ENCODE assay signal across 12 mouse cellular contexts in genomic region chr2:38471745-38472144, GRCm38 (mm10). TPM values are rescaled to one million over a fixed set of nuclear protein-coding genes. Genes with fewer than 3 reads are reported as not detected.
DNase-seq lines count a peak whose midpoint lies in the region; ATAC-seq and TF ChIP-seq lines count a peak whose summit lies in the region.
"Had no signal": no experiment of that assay in that cellular context is flagged by ENCODE, and none has a peak within 500 bp of the region (broad histone marks: within the 10 kb centered on the region; RNA-seq: fewer than 3 reads in every experiment).

No protein-coding gene starts in this region.

- H3K9me3 ChIP-seq in megakaryocyte, embryonic 14.5 days: 0 out of 2 replicates have a peak, but pooled peaks cover 9% of the 10 kb centered on the region
- H3K9me3 ChIP-seq in midbrain, embryonic 15.5 days: no peaks in the 10 kb centered on the region
- H3K9me3 ChIP-seq: forebrain, embryonic 13.5 days had no signal

- 77% methylated on average over 5 of the region's 5 CpGs for WGBS in kidney, adult 2 months
- 89% methylated on average over 5 of the region's 5 CpGs for WGBS in midbrain, embryonic 15.5 days

- H3K36me3 ChIP-seq in megakaryocyte, embryonic 14.5 days (replicated peaks; ENCODE audit: low read length): no peaks in the 10 kb centered on the region
- no peaks in the 10 kb centered on the region for H3K36me3 ChIP-seq in kidney, adult 2 months (ENCODE audit: control insufficient read depth, insufficient read depth, low read length)
- no peaks in the 10 kb centered on the region for H3K36me3 ChIP-seq in midbrain, embryonic 15.5 days (replicated peaks)

- peak overlapping the region; percentile 42 for H3K4me3 ChIP-seq in megakaryocyte, embryonic 14.5 days (replicated peaks)
- no peak overlapping the region for H3K4me3 ChIP-seq in kidney, adult 2 months (ENCODE audit: insufficient read depth, low read depth, low read length)
- H3K4me3 ChIP-seq in midbrain, embryonic 15.5 days: no peak overlapping the region
- H3K4me3 ChIP-seq: forebrain, embryonic 13.5 days had no signal

- peaks cover 28% of the 10 kb centered on the region for H3K4me1 ChIP-seq in megakaryocyte, embryonic 14.5 days
- no peaks in the 10 kb centered on the region for H3K4me1 ChIP-seq in kidney, adult 2 months (ENCODE audit: control insufficient read depth, insufficient read depth, low read length)
- no peaks in the 10 kb centered on the region for H3K4me1 ChIP-seq in midbrain, embryonic 15.5 days
- H3K4me1 ChIP-seq: forebrain, embryonic 13.5 days had no signal

- no peak for TF ChIP-seq POLR2A in kidney, adult 2 months (IDR thresholded peaks at IDR 0.05; ENCODE audit: low read depth, low read length)

- no peak for ATAC-seq in midbrain, embryonic 15.5 days (replicated peaks)
- ATAC-seq: forebrain, embryonic 13.5 days; hindbrain, embryonic 16.5 days had no signal

- H3K27me3 ChIP-seq in megakaryocyte, embryonic 14.5 days (replicated peaks): peaks cover 52% of the 10 kb centered on the region
- H3K27me3 ChIP-seq in kidney, adult 2 months (replicated peaks; ENCODE audit: control insufficient read depth, insufficient read depth, low read length): no peaks in the 10 kb centered on the region
- no peaks in the 10 kb centered on the region for H3K27me3 ChIP-seq in midbrain, embryonic 15.5 days (replicated peaks)
- H3K27me3 ChIP-seq: forebrain, embryonic 13.5 days had no signal

- DNase-seq in urinary bladder, postnatal 36 days (ENCODE audit: low spot score in 2 of 2): peak; percentile 12 to 14
- no peak for DNase-seq in urinary bladder, adult 2 months (ENCODE audit: low spot score)
- DNase-seq in c-Kit-positive CD71-positive TER-119-negative erythroid progenitor cells, embryonic 14.5 days (ENCODE audit: low read depth): peak; percentile 21
- no peak for DNase-seq in neural tube, embryonic 10.5 days (ENCODE audit: extremely low spot score, low spot score)
- no peak for DNase-seq in kidney, adult 2 months
- DNase-seq in right cerebral cortex, postnatal 14 days: no peak
- DNase-seq: heart, adult 18-20 months; lung, adult 18-20 months had no signal

- no peak overlapping the region for H3K4me2 ChIP-seq in midbrain, embryonic 15.5 days
- H3K4me2 ChIP-seq: forebrain, embryonic 13.5 days had no signal

- TF ChIP-seq CTCF in kidney, adult 2 months (conservative IDR thresholded peaks at IDR 0.05; ENCODE audit: insufficient read depth, insufficient read length, low read depth, low read length): no peak

- no peak overlapping the region for H3K9ac ChIP-seq in midbrain, embryonic 15.5 days
- H3K9ac ChIP-seq: forebrain, embryonic 13.5 days had no signal

- H3K27ac ChIP-seq in kidney, adult 2 months (ENCODE audit: insufficient read depth, low read depth, low read length): no peak overlapping the region
- no peak overlapping the region for H3K27ac ChIP-seq in midbrain, embryonic 15.5 days
- H3K27ac ChIP-seq: forebrain, embryonic 13.5 days had no signal

RNA-seq across cellular contexts. Expression of gene Nek6, which starts 39.7 kb away (rescaled TPM):
- polyA plus RNA-seq in urinary bladder, adult 2 months (2012; rRNA removed): 18.9 and 20.2 TPM in 2 replicates
- polyA plus RNA-seq in megakaryocyte, embryonic 14.5 days (2012; ENCODE audit: insufficient read depth, low replicate concordance): 4.4 and 7.3 TPM in 2 replicates
- 15.0 and 18.6 TPM in 2 replicates for polyA plus RNA-seq in kidney, adult 2 months (2012; rRNA removed)
- 56.0 and 66.1 TPM in 2 replicates for polyA plus RNA-seq in midbrain, embryonic 15.5 days (2015; fragmentation: Nextera tagmentation; extraction: Ambion mirVana)

Comparison
In these comparisons a context has a peak if more than half of its experiments do, and no peak if none do; other contexts are left out.
1. DNase-seq: peak in urinary bladder, postnatal 36 days (2 of 2) and c-Kit-positive CD71-positive TER-119-negative erythroid progenitor cells, embryonic 14.5 days (single experiment); none in urinary bladder, adult 2 months (single experiment), neural tube, embryonic 10.5 days (single experiment), kidney, adult 2 months (single experiment) and right cerebral cortex, postnatal 14 days (single experiment).